Mouse (Mus musculus): ENCODE measurements at regions not wholly inside any gene's neighbourhood (a gene's known extent, or its start where the extent isn't known, plus 50 kb on each side); places are given as distances from the start of the nearest gene placed in this dataset.

- DNase-seq = no peak
Measured at GRCm38 (mm10) chr15:7697724-7698123, 112.9 kb upstream of the Gdnf start.

GRCm38 (mm10) chr15:7708836-7709235 lies 101.8 kb upstream of the Gdnf start:
- no peak for DNase-seq

- DNase-seq = no peak
Measured at GRCm38 (mm10) chr15:7714641-7715040, 96.0 kb upstream of the Gdnf start.

GRCm38 (mm10) chr15:7716188-7716587 lies 94.5 kb upstream of the Gdnf start:
- no peak for DNase-seq

GRCm38 (mm10) chr15:7723202-7723721 lies 87.4 kb upstream of the Gdnf start:
- no peak for DNase-seq

- DNase-seq = no peak
Measured at GRCm38 (mm10) chr15:7723770-7724169, 86.9 kb upstream of the Gdnf start.

GRCm38 (mm10) chr15:7725505-7725904 lies 85.1 kb upstream of the Gdnf start:
- DNase-seq = no peak

GRCm38 (mm10) chr15:7747586-7747985 lies 63.1 kb upstream of the Gdnf start:
- DNase-seq = no peak

GRCm38 (mm10) chr15:7750441-7750840 lies 60.2 kb upstream of the Gdnf start:
- no peak for DNase-seq
